Mouse (Mus musculus) spleen, adult 12 weeks (tissue): ENCODE data around the gene Nek8.
"Not testable (repeated sequence)": the region's sequence is repeated elsewhere in the genome, so short reads cannot be mapped to it uniquely, and the experiment has no call there.

Experiments used
- DNase-seq: peaks from one replicate; pipeline ENCODE4 v3.0.0; 2022; ENCODE audit warnings: low spot score

Gene Nek8

DNA sequence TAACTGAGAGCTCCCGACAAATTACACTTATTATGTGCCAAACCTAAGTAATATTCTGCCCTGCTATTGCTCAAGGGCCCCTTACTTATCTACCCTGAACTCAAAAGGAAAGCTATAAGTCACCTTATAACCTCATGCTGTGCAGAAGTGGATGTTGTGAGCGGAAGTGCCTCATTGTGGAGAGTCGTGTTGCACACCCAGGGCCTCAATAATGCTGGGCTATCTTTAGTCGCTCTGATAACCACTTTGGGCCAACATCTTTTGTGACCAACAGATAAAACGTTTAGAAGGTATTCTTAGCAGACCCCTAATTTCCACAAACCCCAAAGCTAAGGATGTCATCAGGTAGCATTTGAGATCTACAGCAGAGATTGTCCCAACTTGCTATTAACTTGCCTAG, 35.8 kb downstream of the Nek8 start:
- no peak for DNase-seq

DNA sequence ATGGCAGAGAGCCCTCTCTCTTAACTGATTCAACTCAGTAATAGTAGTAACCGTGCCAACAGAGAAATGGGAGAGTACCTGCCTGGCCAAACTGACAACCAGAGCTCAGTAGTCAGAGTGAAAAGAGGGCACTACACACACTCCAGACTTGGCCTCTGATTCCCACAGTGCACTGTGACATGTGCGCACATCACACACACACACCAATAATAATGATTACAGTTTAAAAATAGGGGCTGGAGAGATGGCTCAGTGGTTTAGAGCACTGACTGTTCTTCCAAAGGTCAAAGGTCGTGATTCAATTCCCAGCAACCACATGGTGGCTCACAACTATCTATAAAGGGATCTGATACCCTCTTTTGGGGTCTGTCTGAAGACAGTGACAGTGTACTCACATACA, 38.5 kb downstream of the Nek8 start:
- DNase-seq: no peak

- no peak for DNase-seq
These were observed 38.9 kb downstream of the Nek8 start for GRCm38 (mm10) chr11:78137584-78137983.

DNA sequence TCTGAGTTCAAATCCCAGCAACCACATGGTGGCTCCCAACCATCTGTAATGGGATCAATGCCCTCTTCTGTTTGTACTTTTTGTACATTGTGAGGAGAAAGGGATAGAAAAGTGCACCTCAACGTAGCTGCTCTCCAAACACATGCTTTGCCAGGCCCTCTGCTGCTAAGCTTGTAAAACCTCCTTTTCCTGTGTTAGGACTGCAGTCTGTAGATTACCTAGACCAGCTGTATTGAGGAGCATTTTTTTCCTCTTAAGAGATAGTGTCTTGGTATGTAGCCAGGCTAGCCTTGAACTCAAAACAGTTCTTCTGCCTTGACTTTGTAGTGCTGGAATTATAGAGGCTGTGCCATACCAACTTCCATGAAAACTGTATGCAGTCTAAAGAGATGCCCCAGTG, 40.3 kb downstream of the Nek8 start:
- no peak for DNase-seq

DNA sequence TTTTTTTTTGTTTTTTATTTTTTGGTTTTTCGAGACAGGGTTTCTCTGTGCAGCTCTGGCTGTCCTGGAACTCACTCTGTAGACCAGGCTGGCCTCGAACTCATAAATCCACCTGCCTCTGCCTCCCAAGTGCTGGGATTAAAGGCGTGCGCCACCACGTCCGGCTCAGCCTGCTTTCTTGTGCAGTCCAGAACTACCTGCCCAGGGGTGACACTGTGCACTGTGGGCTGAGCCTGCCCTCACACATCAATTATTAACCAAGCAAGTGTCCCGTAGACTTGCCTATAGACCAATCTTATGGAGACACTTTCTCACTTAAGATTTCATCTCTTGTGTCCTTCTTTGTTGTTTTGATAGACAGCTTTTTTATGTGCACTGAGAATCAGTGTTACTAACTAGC, 41.2 kb downstream of the Nek8 start:
- DNase-seq: not testable (repeated sequence)

DNA sequence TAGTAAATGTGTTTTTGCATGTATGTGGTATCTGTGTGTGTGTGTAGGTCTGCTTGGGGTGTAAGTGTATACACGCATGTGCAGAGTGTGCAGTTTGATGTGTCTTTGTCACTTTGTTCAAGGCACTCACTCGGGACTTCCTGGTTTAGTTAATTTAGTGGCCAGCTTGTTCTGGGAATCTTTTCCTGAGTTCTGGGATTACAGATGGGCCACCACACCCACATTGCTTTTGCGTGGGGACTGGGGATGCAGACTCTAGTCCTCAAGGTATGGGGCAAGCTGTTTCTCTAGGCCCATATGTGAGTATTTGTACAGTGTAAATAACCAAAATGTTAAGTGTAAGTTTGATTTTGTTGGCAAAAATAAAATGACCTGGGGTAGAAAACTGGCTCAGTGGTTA, 42.1 kb downstream of the Nek8 start:
- DNase-seq: no peak

GRCm38 (mm10) chr11:78133915-78134314, 42.6 kb downstream of the Nek8 start:
- DNase-seq: no peak

DNA sequence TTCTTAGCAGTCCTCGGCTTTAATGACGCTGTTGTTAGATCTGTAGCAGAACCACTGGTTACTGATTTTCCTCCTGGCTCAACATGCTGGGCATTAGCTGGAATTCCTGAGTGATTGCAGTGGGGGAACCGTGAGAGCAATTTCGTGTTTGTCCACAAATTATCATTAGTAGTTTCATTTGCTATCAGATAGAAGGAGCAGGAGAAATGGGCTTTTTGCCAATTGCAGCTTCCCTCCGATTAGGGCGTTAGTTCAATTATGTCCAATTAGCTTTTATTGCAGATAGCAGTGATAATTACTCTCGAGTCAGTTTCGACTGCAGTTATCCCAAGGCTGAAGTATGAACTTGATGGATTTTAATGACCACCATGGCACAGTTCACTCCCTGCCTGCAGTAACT, 47.0 kb downstream of the Nek8 start:
- no peak for DNase-seq

GRCm38 (mm10) chr11:78126739-78127138, 49.7 kb downstream of the Nek8 start:
- DNase-seq: peak; percentile 5

GRCm38 (mm10) chr11:78125691-78126090, 50.8 kb downstream of the Nek8 start:
- no peak for DNase-seq

DNA sequence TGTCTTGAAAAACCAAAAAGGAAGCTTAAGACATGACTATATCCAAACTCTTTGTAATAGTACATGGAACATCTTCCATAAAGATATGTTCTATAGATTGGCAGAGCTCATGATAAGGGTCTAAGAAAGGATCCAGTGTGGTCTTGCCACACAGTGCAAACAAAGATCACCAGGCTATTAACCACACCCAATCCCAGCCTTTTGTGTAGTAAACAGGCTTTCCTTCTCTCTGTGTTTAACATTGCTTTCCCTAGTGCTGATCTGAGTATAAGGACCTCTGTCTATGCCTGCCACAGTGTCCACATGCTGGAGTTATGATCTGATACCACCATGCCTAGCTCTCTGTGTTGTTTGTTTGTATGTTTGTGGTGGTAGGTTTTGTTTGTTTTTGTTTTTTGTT, 52.7 kb downstream of the Nek8 start:
- no peak for DNase-seq

DNA sequence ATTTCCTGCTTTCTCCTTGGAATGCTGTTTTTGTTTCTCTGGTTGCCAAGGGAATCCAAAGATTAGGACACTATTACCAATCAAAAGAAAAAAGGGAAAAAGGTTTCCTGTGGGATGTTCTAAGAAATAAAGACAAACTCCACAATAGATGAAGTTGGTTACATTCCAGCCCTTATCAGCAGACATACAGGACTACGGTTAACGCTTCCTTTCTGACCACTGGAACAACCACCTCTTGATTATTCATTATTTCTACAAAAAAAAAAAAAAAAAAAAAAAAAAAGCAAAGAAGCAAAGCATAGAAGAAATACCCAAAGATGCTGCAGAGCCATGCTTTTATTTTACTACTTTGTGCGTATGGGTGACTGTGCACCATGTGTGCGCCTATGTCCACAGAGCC, 53.7 kb downstream of the Nek8 start:
- no peak for DNase-seq

DNA sequence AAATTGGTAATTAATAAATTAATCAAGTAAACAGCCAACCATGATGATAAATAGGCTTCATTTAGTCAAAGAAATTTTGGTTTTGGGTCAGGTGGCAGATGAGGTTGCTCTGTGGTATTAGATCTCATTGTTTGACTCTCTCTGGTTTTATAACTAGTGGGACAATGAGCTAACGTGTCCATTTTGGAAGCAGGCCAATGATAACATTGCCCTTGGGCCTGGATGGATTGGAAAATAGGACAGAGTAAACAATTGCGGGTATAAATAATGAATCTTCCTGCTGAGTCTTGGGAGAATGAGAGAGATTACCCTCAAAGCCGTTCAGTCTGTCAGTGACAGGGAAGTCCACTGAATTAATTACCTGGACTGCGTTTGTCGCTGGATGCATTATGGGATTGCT, 55.3 kb downstream of the Nek8 start:
- no peak for DNase-seq

DNA sequence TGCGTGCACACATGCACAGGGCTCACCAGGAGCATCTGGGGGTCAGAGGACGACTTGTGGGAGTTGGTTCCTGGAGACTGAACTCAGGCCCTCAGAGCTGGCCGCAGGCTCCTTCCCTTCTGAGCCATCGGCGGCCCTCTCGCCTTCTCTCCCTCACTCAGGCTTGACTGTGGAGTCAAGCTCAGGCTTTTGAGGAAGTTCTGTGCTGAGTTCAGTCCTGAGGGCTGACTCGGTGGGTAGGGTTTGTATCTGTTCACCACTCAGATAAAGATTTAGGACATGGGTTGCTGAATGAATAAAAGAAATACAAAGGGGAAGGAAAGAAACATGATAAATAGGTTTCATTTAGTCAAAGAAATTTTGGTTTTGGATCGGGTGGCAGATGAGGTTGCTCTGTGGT, 56.6 kb downstream of the Nek8 start:
- no peak for DNase-seq

GRCm38 (mm10) chr11:78118467-78118866, 58.0 kb downstream of the Nek8 start:
- no peak for DNase-seq

DNA sequence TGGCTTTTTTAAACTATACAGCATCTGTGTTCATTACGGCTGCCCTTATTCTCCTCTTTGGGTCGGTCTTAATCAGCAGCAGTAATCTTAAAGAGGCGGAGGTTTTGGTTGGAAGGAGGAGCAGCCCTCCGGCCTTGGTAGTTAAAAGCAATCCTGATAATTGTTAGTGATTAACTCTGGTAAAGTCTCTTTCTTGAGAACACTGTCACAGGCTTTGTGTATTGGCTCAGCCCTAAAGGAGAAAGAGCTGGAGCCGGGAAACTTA, 60.4 kb downstream of the Nek8 start:
- DNase-seq: no peak
